Mouse (Mus musculus): ENCODE results near the gene Ugt1a5.

Gene Ugt1a5

GRCm38 (mm10) chr1:88245881-88246280, 80.1 kb downstream of the Ugt1a5 start:
- DNase-seq = no peak

GRCm38 (mm10) chr1:88246386-88246785, 80.6 kb downstream of the Ugt1a5 start:
- DNase-seq = no peak

- DNase-seq = no peak
Observed at GRCm38 (mm10) chr1:88247660-88248059, 81.8 kb downstream of the Ugt1a5 start.

- DNase-seq = no peak
Observed at GRCm38 (mm10) chr1:88248658-88249057, 82.8 kb downstream of the Ugt1a5 start.

GRCm38 (mm10) chr1:88249596-88249995, 83.8 kb downstream of the Ugt1a5 start:
- DNase-seq = no peak

GRCm38 (mm10) chr1:88250023-88250422, 84.2 kb downstream of the Ugt1a5 start:
- no peak for DNase-seq

GRCm38 (mm10) chr1:88253106-88253505, 87.3 kb downstream of the Ugt1a5 start:
- no peak for DNase-seq

- DNase-seq = no peak
Observed at GRCm38 (mm10) chr1:88253540-88253939, 87.7 kb downstream of the Ugt1a5 start.

- no peak for DNase-seq
Observed at GRCm38 (mm10) chr1:88254793-88255465, 89.1 kb downstream of the Ugt1a5 start.

GRCm38 (mm10) chr1:88255466-88255857, 89.7 kb downstream of the Ugt1a5 start:
- DNase-seq = no peak

GRCm38 (mm10) chr1:88255989-88256754, 90.4 kb downstream of the Ugt1a5 start:
- DNase-seq = no peak

- DNase-seq = no peak
Observed at GRCm38 (mm10) chr1:88256886-88257663, 91.3 kb downstream of the Ugt1a5 start.

- DNase-seq = no peak
Observed at GRCm38 (mm10) chr1:88257681-88258080, 91.9 kb downstream of the Ugt1a5 start.

- no peak for DNase-seq
Observed at GRCm38 (mm10) chr1:88258361-88258760, 92.5 kb downstream of the Ugt1a5 start.

GRCm38 (mm10) chr1:88258881-88259642, 93.2 kb downstream of the Ugt1a5 start:
- peak; percentile 64 for DNase-seq

- no peak for DNase-seq
Observed at GRCm38 (mm10) chr1:88259643-88260024, 93.8 kb downstream of the Ugt1a5 start.

GRCm38 (mm10) chr1:88260114-88260513, 94.3 kb downstream of the Ugt1a5 start:
- peak; percentile 82 for DNase-seq

GRCm38 (mm10) chr1:88260604-88261377, 95.0 kb downstream of the Ugt1a5 start:
- no peak for DNase-seq

GRCm38 (mm10) chr1:88261706-88262105, 95.9 kb downstream of the Ugt1a5 start:
- DNase-seq = no peak

- peak; percentile 82 for DNase-seq
Observed at GRCm38 (mm10) chr1:88262255-88262654, 96.4 kb downstream of the Ugt1a5 start.

- no peak for DNase-seq
Observed at GRCm38 (mm10) chr1:88262961-88263360, 97.1 kb downstream of the Ugt1a5 start.

GRCm38 (mm10) chr1:88263778-88264177, 98.0 kb downstream of the Ugt1a5 start:
- no peak for DNase-seq

Data from kidney, postnatal 14 days (tissue).